Mouse (Mus musculus) bone marrow, adult 2 months (tissue): ENCODE data around the gene Borcs6.

Experiments
- CTCF ChIP-seq: fragments of 200-500 bp; IDR thresholded peaks from 2 replicates; pipeline ENCODE4 v1.5.1; 2011; ENCODE audit warnings: low read length, control low read depth; ENCODE audit not compliant: control insufficient read depth, insufficient read depth
- POLR2A ChIP-seq: fragments of 200-500 bp; IDR thresholded peaks from 2 replicates; pipeline ENCODE4 v1.6.1; 2011; ENCODE audit warnings: low read depth, mild to moderate bottlenecking, control low read depth, low read length, borderline replicate concordance; ENCODE audit not compliant: control insufficient read depth

DNA sequence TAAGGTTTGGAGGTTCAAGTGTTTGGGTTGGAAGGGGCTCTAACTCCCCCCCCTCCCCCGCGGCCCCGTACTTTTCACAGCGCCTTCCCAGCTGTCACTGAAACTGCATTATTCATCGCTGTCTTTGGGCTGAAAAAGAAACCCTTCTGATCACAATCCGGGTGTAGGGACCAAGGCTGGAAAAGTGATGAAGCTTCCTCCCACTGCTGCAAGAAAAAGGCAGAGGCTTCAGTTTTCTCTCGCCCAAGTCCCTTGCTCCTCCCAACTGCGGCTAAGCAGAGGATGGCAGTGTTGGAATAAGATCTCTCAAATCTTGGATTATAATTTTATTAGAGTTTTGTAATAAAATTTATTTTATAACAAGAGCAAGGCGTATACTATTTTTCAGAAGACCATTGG, 13.1 kb downstream of the Borcs6 start:
- no peak for TF ChIP-seq POLR2A
- no peak for TF ChIP-seq CTCF
